Mouse (Mus musculus): ENCODE results near the gene Ing2. TPM values are rescaled to one million over a fixed set of nuclear protein-coding genes. Genes with fewer than 3 reads are reported as not detected.

Gene Ing2
- total RNA-seq, 2 experiments from 2014 or later, result 4.6 to 5.8 TPM

- intact Hi-C loops (cut with DNase I), result loop anchor here (5.0 to 10.0 kb wide), 2 partner anchors 147 to 265 kb away; partner anchors contain the start of genes Rwdd4a and Trappc11
- DNase-seq (ENCODE audit: low spot score), result no peak
These were observed 4.2 kb upstream of the Ing2 start for GRCm38 (mm10) chr8:47679603-47680002.

- DNase-seq (ENCODE audit: low spot score), result no peak
- intact Hi-C loops (cut with DNase I), result loop anchor here (5.0 to 10.0 kb wide), 2 partner anchors 144 to 262 kb away; partner anchors contain the start of genes Rwdd4a and Trappc11
These were observed 1.3 kb upstream of the Ing2 start for GRCm38 (mm10) chr8:47676631-47677030.

GRCm38 (mm10) chr8:47676224-47676623 lies 868 bp upstream of the Ing2 start:
- intact Hi-C loops (cut with DNase I), result loop anchor here (5.0 to 10.0 kb wide), 2 partner anchors 144 to 261 kb away; partner anchors contain the start of genes Rwdd4a and Trappc11

GRCm38 (mm10) chr8:47675786-47676185 lies 430 bp upstream of the Ing2 start:
- intact Hi-C loops (cut with DNase I), result loop anchor here (2.0 to 10.0 kb wide), 3 partner anchors 37 to 261 kb away; partner anchors contain the start of genes Cdkn2aip, Rwdd4a and Trappc11

More at GRCm38 (mm10) chr8:47676224-47676623, 868 bp upstream of the Ing2 start:
- no peak for DNase-seq (ENCODE audit: low spot score)

GRCm38 (mm10) chr8:47674140-47674776 lies 1.1 kb downstream of the Ing2 start:
- DNase-seq (ENCODE audit: low spot score), result peak; percentile 6
- intact Hi-C loops (cut with DNase I), result loop anchor here (2.0 to 10.0 kb wide), 2 partner anchors 39 to 259 kb away; partner anchors contain the start of gene Cdkn2aip

More at GRCm38 (mm10) chr8:47675786-47676185, 430 bp upstream of the Ing2 start:
- DNase-seq (ENCODE audit: low spot score), result no peak

GRCm38 (mm10) chr8:47673317-47674139 lies 1.8 kb downstream of the Ing2 start:
- intact Hi-C loops (cut with DNase I), result loop anchor here (2.0 to 10.0 kb wide), 2 partner anchors 39 to 259 kb away; partner anchors contain the start of gene Cdkn2aip
- DNase-seq (ENCODE audit: low spot score), result peak; percentile 78

GRCm38 (mm10) chr8:47664231-47664785 lies 11.0 kb downstream of the Ing2 start:
- no peak for DNase-seq (ENCODE audit: low spot score)
- intact Hi-C loops (cut with DNase I), result no loop called here

GRCm38 (mm10) chr8:47663201-47663600 lies 12.2 kb downstream of the Ing2 start:
- intact Hi-C loops (cut with DNase I), result no loop called here
- no peak for DNase-seq (ENCODE audit: low spot score)

GRCm38 (mm10) chr8:47662716-47663115 lies 12.6 kb downstream of the Ing2 start:
- no peak for DNase-seq (ENCODE audit: low spot score)
- intact Hi-C loops (cut with DNase I), result no loop called here

- no peak for DNase-seq (ENCODE audit: low spot score)
- intact Hi-C loops (cut with DNase I), result no loop called here
These were observed 15.0 kb downstream of the Ing2 start for GRCm38 (mm10) chr8:47660394-47660793.

- no peak for DNase-seq (ENCODE audit: low spot score)
- intact Hi-C loops (cut with DNase I), result no loop called here
These were observed 15.9 kb downstream of the Ing2 start for GRCm38 (mm10) chr8:47659463-47659862.

- intact Hi-C loops (cut with DNase I), result no loop called here
- DNase-seq (ENCODE audit: low spot score), result no peak
These were observed 20.9 kb downstream of the Ing2 start for GRCm38 (mm10) chr8:47654406-47654805.

- intact Hi-C loops (cut with DNase I), result no loop called here
- DNase-seq (ENCODE audit: low spot score), result no peak
These were observed 22.6 kb downstream of the Ing2 start for GRCm38 (mm10) chr8:47652737-47653076.

- intact Hi-C loops (cut with DNase I), result no loop called here
- DNase-seq (ENCODE audit: low spot score), result no peak
These were observed 23.2 kb downstream of the Ing2 start for GRCm38 (mm10) chr8:47651913-47652736.

- intact Hi-C loops (cut with DNase I), result no loop called here
- no peak for DNase-seq (ENCODE audit: low spot score)
These were observed 24.5 kb downstream of the Ing2 start for GRCm38 (mm10) chr8:47650853-47651252.

- intact Hi-C loops (cut with DNase I), result no loop called here
- DNase-seq (ENCODE audit: low spot score), result no peak
These were observed 25.8 kb downstream of the Ing2 start for GRCm38 (mm10) chr8:47649551-47649950.

- DNase-seq (ENCODE audit: low spot score), result no peak
- intact Hi-C loops (cut with DNase I), result no loop called here
These were observed 32.8 kb downstream of the Ing2 start for GRCm38 (mm10) chr8:47642514-47643064.

- intact Hi-C loops (cut with DNase I), result no loop called here
- DNase-seq (ENCODE audit: low spot score), result no peak
These were observed 38.2 kb downstream of the Ing2 start for GRCm38 (mm10) chr8:47637152-47637551.

GRCm38 (mm10) chr8:47636032-47636431 lies 39.3 kb downstream of the Ing2 start:
- no peak for DNase-seq (ENCODE audit: low spot score)
- intact Hi-C loops (cut with DNase I), result no loop called here

Measured in heart, postnatal 25 days (tissue).